Mouse (Mus musculus): ENCODE measurements around the gene Ncdn. TPM values are rescaled to one million over a fixed set of nuclear protein-coding genes. Genes with fewer than 3 reads are reported as not detected.
A peak's percentile ranks its signal among the peaks of the same experiment; 100 is the strongest.

The Ncdn gene
- 10.2 and 12.8 TPM in 2 replicates for polyA plus RNA-seq (2011; ENCODE audit: insufficient read depth, insufficient read length, low read depth, missing spikeins)

GRCm38 (mm10) chr4:126753268-126754230 is at the start of gene Ncdn, which contains the start of gene AU040320:
Gene Ncdn (minus strand): TSS chr4:126753438.
Gene AU040320 (plus strand): TSS chr4:126753544.
- Histone ChIP-seq H3K9ac (ENCODE audit: low read depth, poor library complexity, severe bottlenecking) (peak within 1 kb of the TSS; percentile 73), H3K27me3 (ENCODE audit: control insufficient read depth, insufficient read depth, low read length, poor library complexity, severe bottlenecking) (no peaks in the 10 kb centered on the region), H3K36me3 (ENCODE audit: control insufficient read depth, insufficient read depth, low read length, poor library complexity, severe bottlenecking) (no peaks in the 10 kb centered on the region), H3K4me1 (ENCODE audit: control insufficient read depth, insufficient read depth, low read length) (peaks cover 2% of the 10 kb centered on the region), H3K4me3 (ENCODE audit: low read depth, low read length) (peak within 1 kb of the TSS; percentile 84), H3K27ac (ENCODE audit: insufficient read depth, low read length) (peak within 1 kb of the TSS; percentile 62; the same call in 1 of the 2 replicates), H3K9me3 (replicated peaks; ENCODE audit: control insufficient read depth, insufficient read depth, low read length, poor library complexity, severe bottlenecking) (no peaks in the 10 kb centered on the region)
- TF ChIP-seq POLR2A (IDR thresholded peaks at IDR 0.05; ENCODE audit: insufficient read depth, low read length) (no peak), EP300 (IDR thresholded peaks at IDR 0.05; ENCODE audit: insufficient read depth, low read depth, low read length) (no peak), CTCF (IDR thresholded peaks at IDR 0.05; ENCODE audit: low read depth, low read length) (no peak)

GRCm38 (mm10) chr4:126802174-126802573 is 48.9 kb upstream of the Ncdn start:
- Histone ChIP-seq H3K27me3 (ENCODE audit: control insufficient read depth, insufficient read depth, low read length, poor library complexity, severe bottlenecking) (no peaks in the 10 kb centered on the region), H3K4me1 (ENCODE audit: control insufficient read depth, insufficient read depth, low read length) (peaks cover 3% of the 10 kb centered on the region), H3K4me3 (ENCODE audit: low read depth, low read length) (no peak overlapping the region), H3K27ac (ENCODE audit: insufficient read depth, low read length) (no peak overlapping the region), H3K9me3 (replicated peaks; ENCODE audit: control insufficient read depth, insufficient read depth, low read length, poor library complexity, severe bottlenecking) (no peaks in the 10 kb centered on the region; the same call in 1 of the 2 replicates), H3K36me3 (ENCODE audit: control insufficient read depth, insufficient read depth, low read length, poor library complexity, severe bottlenecking) (no peaks in the 10 kb centered on the region), H3K9ac (ENCODE audit: low read depth, poor library complexity, severe bottlenecking) (no peak overlapping the region)
- TF ChIP-seq POLR2A (IDR thresholded peaks at IDR 0.05; ENCODE audit: insufficient read depth, low read length), result no peak
- no peak for TF ChIP-seq CTCF (IDR thresholded peaks at IDR 0.05; ENCODE audit: low read depth, low read length)
- TF ChIP-seq EP300 (IDR thresholded peaks at IDR 0.05; ENCODE audit: insufficient read depth, low read depth, low read length), result no peak

GRCm38 (mm10) chr4:126792341-126793102 is 39.3 kb upstream of the Ncdn start:
- no peak overlapping the region for H3K9ac ChIP-seq (ENCODE audit: low read depth, poor library complexity, severe bottlenecking)
- no peak overlapping the region for H3K27ac ChIP-seq (ENCODE audit: insufficient read depth, low read length)
- H3K4me3 ChIP-seq (ENCODE audit: low read depth, low read length), result no peak overlapping the region
- H3K4me1 ChIP-seq (ENCODE audit: control insufficient read depth, insufficient read depth, low read length), result no peaks in the 10 kb centered on the region
- H3K9me3 ChIP-seq (replicated peaks; ENCODE audit: control insufficient read depth, insufficient read depth, low read length, poor library complexity, severe bottlenecking), result no peaks in the 10 kb centered on the region
- no peaks in the 10 kb centered on the region for H3K27me3 ChIP-seq (ENCODE audit: control insufficient read depth, insufficient read depth, low read length, poor library complexity, severe bottlenecking)
- no peaks in the 10 kb centered on the region for H3K36me3 ChIP-seq (ENCODE audit: control insufficient read depth, insufficient read depth, low read length, poor library complexity, severe bottlenecking)
- no peak for TF ChIP-seq EP300 (IDR thresholded peaks at IDR 0.05; ENCODE audit: insufficient read depth, low read depth, low read length)
- no peak for TF ChIP-seq POLR2A (IDR thresholded peaks at IDR 0.05; ENCODE audit: insufficient read depth, low read length)
- TF ChIP-seq CTCF (IDR thresholded peaks at IDR 0.05; ENCODE audit: low read depth, low read length), result no peak

GRCm38 (mm10) chr4:126782996-126783395 is 29.8 kb upstream of the Ncdn start:
- TF ChIP-seq CTCF (IDR thresholded peaks at IDR 0.05; ENCODE audit: low read depth, low read length) (no peak), POLR2A (IDR thresholded peaks at IDR 0.05; ENCODE audit: insufficient read depth, low read length) (no peak), EP300 (IDR thresholded peaks at IDR 0.05; ENCODE audit: insufficient read depth, low read depth, low read length) (no peak)

GRCm38 (mm10) chr4:126782512-126782911 is 29.3 kb upstream of the Ncdn start:
- Histone ChIP-seq H3K9ac (ENCODE audit: low read depth, poor library complexity, severe bottlenecking) (no peak overlapping the region), H3K9me3 (replicated peaks; ENCODE audit: control insufficient read depth, insufficient read depth, low read length, poor library complexity, severe bottlenecking) (no peaks in the 10 kb centered on the region), H3K4me3 (ENCODE audit: low read depth, low read length) (no peak overlapping the region), H3K36me3 (ENCODE audit: control insufficient read depth, insufficient read depth, low read length, poor library complexity, severe bottlenecking) (no peaks in the 10 kb centered on the region), H3K27me3 (ENCODE audit: control insufficient read depth, insufficient read depth, low read length, poor library complexity, severe bottlenecking) (no peaks in the 10 kb centered on the region), H3K27ac (ENCODE audit: insufficient read depth, low read length) (no peak overlapping the region), H3K4me1 (ENCODE audit: control insufficient read depth, insufficient read depth, low read length) (no peaks in the 10 kb centered on the region)
- TF ChIP-seq EP300 (IDR thresholded peaks at IDR 0.05; ENCODE audit: insufficient read depth, low read depth, low read length) (no peak), POLR2A (IDR thresholded peaks at IDR 0.05; ENCODE audit: insufficient read depth, low read length) (no peak), CTCF (IDR thresholded peaks at IDR 0.05; ENCODE audit: low read depth, low read length) (no peak)

More at GRCm38 (mm10) chr4:126782996-126783395, 29.8 kb upstream of the Ncdn start:
- Histone ChIP-seq H3K9me3 (replicated peaks; ENCODE audit: control insufficient read depth, insufficient read depth, low read length, poor library complexity, severe bottlenecking) (no peaks in the 10 kb centered on the region), H3K27me3 (ENCODE audit: control insufficient read depth, insufficient read depth, low read length, poor library complexity, severe bottlenecking) (no peaks in the 10 kb centered on the region), H3K27ac (ENCODE audit: insufficient read depth, low read length) (no peak overlapping the region), H3K9ac (ENCODE audit: low read depth, poor library complexity, severe bottlenecking) (no peak overlapping the region), H3K4me1 (ENCODE audit: control insufficient read depth, insufficient read depth, low read length) (no peaks in the 10 kb centered on the region), H3K4me3 (ENCODE audit: low read depth, low read length) (no peak overlapping the region), H3K36me3 (ENCODE audit: control insufficient read depth, insufficient read depth, low read length, poor library complexity, severe bottlenecking) (no peaks in the 10 kb centered on the region)

All from ES-Bruce4 (cell line).